Mouse (Mus musculus) erythroid progenitor cell, adult 5-6 weeks (primary cell): ENCODE data around the gene Peak1. TPM values are rescaled to one million over a fixed set of nuclear protein-coding genes. Genes with fewer than 3 reads are reported as not detected.

Source experiments
- ATAC-seq: replicated peaks from 2 replicates; pipeline ENCODE4 v1.8.0; 2016; ENCODE audit warnings: moderate number of reproducible peaks, mild to moderate bottlenecking, moderate TSS enrichment, inconsistent platforms; ENCODE audit not compliant: poor library complexity, low FRiP score, severe bottlenecking
- total RNA-seq, 2 experiments: library from RNA; stranded (forward) in 1 of 2; stranded (reverse) in 1 of 2; fragments of 150-400 nt in 1 of 2; fragments of 186-747, 209-891 nt in 1 of 2; gene quantifications; 2 replicates each; pipeline versions ENCODE4 v1.2.3 to v1.2.4; 2015 to 2017; ENCODE audit warnings: low replicate concordance in 2 of 2

Peak1 gene
- total RNA-seq, 2 experiments from 2014 or later = 3.2 to 6.3 TPM

- ATAC-seq = no peak
Observed at GRCm38 (mm10) chr9:56213451-56214291, 204.2 kb downstream of the Peak1 start.

GRCm38 (mm10) chr9:56208817-56209216, 209.1 kb downstream of the Peak1 start:
- ATAC-seq = no peak

- ATAC-seq = no peak
Observed at GRCm38 (mm10) chr9:56207516-56207915, 210.4 kb downstream of the Peak1 start.

DNA sequence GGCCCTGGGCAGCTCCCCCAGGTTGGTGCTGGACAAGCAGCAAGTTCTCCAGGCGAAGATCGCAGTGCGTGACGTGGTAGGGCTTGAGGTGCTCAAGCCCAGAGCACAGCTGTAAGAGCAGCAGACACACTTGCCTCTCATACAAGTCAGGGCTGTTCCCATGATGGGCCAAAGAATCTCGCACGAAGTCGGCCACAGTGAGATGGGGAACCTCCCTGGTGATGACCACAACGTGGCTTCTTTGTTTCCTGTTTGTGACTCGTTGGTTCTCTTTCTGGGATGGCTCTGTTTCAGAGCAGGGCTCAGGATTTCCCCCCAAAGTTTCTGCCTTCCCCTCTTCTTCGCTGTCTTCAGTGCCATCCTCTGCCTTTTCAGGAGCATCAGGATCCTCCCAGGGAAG, 210.8 kb downstream of the Peak1 start:
- ATAC-seq = no peak

GRCm38 (mm10) chr9:56205336-56205735, 212.5 kb downstream of the Peak1 start:
- no peak for ATAC-seq

- no peak for ATAC-seq
Observed at GRCm38 (mm10) chr9:56204316-56204715, 213.6 kb downstream of the Peak1 start.

DNA sequence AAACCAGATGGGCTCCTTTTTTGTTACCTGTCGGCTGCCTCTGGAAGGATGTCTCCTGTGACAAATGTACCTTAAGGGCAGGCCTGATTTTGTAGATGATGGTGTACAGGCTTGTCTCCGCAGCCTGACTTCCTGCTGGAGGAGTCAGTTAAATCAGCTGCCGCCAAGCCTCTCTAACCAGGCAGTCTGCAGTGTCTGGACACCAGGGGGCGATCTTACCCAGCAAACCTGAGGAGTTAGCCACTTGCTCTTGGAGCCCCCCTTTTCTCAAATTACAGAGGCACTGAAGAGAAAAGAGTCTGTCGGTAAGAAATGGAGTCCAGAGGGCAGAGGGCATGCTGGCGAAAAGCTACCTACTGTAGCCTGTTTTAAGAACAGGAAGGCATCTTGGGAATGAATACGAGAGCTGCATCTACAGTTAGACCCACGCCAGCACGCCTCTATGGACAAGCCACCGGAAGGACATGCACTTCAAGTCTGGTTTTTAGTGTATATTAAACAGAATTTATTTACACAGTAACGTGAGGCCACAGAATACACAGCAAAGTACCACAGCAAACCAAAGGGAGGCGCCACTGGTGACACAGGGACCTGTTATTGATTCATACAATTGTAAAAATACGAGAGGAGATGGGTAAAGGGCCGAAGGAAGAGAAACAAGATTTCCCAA, 217.1 kb downstream of the Peak1 start:
- ATAC-seq = no peak

GRCm38 (mm10) chr9:56200200-56200599, 217.7 kb downstream of the Peak1 start:
- ATAC-seq = no peak

- ATAC-seq = no peak
Observed at GRCm38 (mm10) chr9:56196921-56197320, 220.9 kb downstream of the Peak1 start.

GRCm38 (mm10) chr9:56195193-56195592, 222.7 kb downstream of the Peak1 start:
- ATAC-seq = no peak

DNA sequence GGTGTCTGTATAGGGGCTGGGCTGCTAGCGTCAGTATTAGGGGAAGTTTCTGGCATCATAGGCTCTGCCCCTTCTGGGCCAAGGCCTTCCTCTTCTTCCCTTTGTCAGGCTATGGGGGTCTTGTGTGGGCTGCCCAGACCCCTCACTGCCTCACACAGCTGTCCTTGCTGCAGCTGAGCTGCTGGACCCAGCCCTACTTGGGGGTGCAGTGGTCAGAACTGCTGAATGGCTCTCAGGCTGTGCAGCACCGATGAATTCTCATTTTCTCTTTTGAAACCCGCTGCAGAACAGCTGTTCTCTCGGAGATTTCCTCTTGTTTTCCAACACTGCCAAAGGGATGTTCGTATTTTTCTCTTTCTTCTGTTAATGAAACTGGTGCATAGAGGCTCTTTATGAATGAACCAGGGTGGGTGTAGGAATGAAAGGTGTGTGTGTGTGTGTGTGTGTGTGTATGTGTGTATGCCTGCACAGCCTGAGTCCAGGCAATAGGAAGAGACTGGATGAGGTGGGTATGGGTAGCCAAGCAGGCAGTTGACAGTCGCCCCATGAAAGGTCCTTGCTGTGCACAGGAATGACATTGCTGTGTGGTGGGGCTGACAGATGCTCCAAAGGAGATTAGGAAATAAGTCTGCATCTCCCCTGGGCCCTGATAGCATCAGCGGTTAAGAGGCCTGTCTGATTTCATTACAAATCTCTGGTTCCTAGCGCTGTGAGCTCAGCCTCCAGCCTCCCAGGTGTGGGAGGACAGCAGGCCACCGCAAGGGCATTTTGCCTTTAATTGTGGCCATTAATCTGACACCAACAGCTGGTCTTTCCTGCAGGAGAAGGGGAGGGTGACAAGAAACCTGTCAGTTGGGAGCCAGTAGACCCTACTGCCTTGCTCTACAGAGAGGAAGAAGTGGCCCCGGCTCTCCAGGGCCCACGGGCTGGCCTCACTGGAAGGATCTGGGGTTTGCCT, 226.1 kb downstream of the Peak1 start:
- no peak for ATAC-seq

DNA sequence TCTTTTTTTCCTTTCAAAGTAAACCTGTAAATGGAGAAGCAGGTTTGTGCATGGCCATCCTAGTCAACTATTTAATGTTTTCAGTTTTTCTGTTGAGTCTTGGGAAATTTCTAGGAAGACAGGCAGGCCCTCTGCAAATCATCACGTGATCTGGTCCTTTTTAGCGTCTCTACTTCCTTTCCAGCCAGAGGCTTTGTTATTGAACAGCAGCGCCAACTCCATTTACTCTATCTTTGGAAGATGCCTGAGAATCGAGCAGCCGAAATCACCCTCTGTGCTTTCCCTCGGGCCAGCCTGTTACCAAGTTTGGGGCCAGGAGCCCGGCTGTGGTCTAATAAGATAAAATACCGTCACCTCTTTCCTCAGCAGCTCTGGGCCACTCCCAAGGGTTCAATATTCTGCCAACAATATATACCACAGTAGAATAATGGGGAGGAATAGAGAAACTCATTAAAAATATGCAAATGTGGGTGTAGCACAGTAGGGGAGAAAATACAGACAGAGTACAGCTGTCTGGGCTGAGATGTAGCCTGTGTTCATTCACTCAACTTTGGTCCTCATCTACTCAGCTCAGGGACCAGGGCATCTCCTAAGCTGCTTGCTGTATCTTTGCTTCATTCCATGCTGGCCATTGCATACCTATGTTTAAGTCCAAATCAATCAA, 237.6 kb downstream of the Peak1 start:
- no peak for ATAC-seq

DNA sequence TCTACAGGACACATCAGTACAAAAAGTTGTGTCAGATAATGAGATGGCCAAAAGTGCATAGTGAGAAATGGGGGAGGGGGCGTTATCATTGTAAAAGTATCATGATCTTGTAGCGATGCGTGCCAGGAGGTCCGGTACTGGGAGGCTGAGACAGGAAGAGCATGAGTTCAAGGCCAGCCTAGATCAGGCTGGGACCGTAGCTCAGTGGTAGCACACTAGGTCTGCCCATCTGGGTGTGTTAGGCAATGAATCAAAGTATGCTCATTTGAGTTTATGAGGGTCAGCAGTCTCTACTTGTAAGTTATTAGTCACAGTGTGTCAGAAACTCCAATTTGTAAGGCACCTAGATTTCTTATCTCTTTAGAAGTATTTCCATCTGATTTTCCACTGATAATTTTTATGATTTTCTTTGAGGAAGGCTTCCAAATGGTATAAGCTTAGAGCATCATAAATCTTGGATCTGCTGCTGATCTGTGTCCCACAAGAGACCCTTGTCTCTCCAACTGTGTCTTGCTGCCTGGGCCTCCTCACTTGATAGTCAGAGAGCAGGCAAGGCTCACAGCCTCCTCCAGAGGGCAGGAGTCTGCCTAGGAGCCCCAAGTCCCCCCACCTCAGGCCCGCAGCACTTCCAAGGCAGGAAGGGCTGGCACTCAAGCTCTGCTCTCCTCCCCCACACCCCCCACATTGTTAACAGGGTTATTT, 238.3 kb downstream of the Peak1 start:
- ATAC-seq = no peak

- no peak for ATAC-seq
Observed at GRCm38 (mm10) chr9:56177354-56177753, 240.5 kb downstream of the Peak1 start.

GRCm38 (mm10) chr9:56175316-56175715, 242.6 kb downstream of the Peak1 start:
- no peak for ATAC-seq

DNA sequence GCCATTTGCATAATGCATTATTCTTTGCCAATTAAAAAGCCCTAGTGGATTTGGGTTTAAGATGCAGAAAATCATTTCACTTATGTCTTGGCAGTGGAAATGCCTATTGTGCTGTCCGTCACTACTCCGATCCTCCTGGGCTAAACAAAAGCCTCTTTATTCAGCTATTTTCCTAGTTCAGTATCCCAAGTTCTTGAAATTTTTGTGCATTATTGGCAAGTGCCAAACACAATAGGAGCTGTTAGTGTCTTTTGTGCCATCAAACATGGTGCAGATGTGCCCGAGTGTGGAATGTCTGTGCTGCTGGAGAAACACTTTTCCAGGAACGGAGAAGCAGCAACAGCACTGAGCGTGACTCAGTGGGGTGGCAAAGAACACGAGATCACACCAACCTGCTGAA, 250.2 kb downstream of the Peak1 start:
- ATAC-seq = no peak

DNA sequence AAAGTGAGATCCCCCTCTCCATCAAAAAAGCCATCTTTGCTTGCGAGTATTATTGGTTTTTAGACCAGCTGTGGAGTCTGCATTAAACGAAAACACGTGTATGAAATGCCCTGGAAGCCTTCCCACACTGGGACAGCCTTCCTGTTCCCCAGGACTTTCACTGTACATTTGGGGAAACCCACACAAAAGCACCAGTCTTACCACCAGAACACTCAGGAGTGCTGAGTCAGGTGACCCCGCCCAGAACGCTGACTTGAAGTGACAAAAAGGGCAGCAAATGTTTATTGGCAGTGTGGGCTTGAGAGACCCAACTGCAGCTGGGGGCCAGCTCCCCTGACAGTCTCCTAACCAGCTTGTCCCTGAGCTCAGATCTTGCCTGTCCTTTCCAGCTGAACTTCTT, 251.7 kb downstream of the Peak1 start:
- ATAC-seq = no peak

DNA sequence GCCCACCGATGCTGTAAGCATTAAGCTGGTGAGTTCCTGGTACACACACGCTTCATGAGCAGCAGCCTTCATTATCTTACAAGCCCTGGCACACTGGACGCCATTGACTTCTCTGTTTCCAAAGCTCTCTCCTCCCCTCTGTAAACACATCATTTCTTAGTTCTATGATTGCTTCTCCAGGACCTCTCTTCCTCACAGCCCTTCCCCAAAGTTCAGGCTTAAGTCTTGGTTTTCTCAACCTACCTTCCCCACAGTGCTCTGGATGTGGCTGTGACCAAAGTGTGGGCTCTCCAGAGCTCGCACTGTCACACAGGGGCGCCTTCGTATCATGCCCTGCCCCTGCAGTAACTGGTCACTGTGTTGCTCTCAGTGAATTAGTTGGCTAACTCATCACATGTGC, 252.5 kb downstream of the Peak1 start, which contains the start of gene Tspan3:
Tspan3 (minus strand) TSS at position 101 of the 400 bp plus-strand sequence.
- no peak for ATAC-seq
